Mouse (Mus musculus) testis, postnatal 10 days (tissue): ENCODE measurements around the gene Vwf.

Source experiments
- DNase-seq: peaks from one replicate; pipeline ENCODE4 v3.0.0; 2021; ENCODE audit warnings: low spot score

Gene Vwf

DNA sequence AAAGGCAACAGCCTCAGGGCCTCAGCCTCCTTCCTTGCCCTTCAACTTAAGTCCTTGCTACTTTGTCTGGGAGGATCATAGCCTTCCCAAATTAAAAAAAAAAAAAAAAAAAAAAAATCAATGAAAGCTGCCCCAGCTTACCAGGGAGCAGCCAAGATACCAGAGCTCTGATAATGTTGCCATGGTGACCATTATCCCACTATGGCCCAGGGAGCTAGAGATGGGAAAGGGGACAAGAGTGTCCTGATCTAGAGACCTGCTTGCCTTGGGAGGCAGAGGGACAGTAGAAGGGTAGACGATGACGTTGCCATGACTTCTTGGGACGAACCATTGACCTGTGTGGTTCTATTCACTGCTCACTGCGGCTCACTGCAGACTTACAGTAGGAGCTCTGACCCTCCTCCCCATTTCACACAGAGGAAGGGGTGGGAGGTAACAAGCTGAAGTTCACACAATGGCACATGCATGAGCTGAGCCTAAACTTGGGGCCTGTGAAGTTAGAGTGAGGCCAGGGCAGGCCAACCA lies 39.5 kb downstream of the Vwf start:
- no peak for DNase-seq

- no peak for DNase-seq
Observed at GRCm38 (mm10) chr6:125588241-125588640, 41.7 kb downstream of the Vwf start.

GRCm38 (mm10) chr6:125589075-125589474 lies 42.5 kb downstream of the Vwf start:
- no peak for DNase-seq

DNA sequence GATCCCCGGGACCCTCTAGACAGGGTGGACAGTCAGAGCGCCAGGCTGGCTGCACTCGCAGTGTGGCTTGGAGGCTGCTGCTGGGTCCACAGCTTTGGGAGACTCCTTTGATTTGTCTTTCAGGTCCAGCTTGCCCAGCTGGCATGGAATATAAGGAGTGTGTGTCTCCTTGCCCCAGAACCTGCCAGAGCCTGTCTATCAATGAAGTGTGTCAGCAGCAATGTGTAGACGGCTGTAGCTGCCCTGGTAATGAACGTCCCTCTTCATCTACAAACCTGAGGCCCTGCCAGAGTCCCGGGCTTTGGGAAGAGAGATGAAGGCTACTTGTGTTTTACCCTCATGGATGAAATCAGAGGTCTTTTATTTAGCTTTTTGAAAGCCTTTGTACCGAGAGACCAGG lies 43.5 kb downstream of the Vwf start:
- no peak for DNase-seq

- no peak for DNase-seq
Observed at GRCm38 (mm10) chr6:125590471-125590870, 43.9 kb downstream of the Vwf start.

- no peak for DNase-seq
Observed at GRCm38 (mm10) chr6:125591652-125592385, 45.2 kb downstream of the Vwf start.

- no peak for DNase-seq
Observed at GRCm38 (mm10) chr6:125592536-125592935, 46.0 kb downstream of the Vwf start.

DNA sequence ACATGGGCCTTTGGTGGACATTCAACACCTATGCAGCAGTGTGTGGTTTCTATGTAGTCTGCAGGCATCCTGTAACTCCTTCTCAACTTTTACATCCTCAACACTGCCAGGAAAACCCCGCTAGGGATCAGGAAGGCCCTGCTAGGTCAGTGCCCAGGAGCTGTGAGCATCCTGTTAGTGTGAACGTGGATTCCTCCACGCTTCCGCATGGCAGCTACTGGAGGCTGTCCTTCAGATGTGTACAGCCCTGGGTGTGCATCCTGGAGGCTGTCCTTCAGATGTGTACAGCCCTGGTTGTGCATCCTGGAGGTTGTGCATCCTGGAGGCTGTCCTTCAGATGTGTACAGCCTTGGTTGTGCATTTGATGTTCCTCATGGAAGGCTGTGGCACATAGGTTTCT lies 47.7 kb downstream of the Vwf start:
- no peak for DNase-seq

GRCm38 (mm10) chr6:125594825-125595224 lies 48.3 kb downstream of the Vwf start:
- DNase-seq: no peak

DNA sequence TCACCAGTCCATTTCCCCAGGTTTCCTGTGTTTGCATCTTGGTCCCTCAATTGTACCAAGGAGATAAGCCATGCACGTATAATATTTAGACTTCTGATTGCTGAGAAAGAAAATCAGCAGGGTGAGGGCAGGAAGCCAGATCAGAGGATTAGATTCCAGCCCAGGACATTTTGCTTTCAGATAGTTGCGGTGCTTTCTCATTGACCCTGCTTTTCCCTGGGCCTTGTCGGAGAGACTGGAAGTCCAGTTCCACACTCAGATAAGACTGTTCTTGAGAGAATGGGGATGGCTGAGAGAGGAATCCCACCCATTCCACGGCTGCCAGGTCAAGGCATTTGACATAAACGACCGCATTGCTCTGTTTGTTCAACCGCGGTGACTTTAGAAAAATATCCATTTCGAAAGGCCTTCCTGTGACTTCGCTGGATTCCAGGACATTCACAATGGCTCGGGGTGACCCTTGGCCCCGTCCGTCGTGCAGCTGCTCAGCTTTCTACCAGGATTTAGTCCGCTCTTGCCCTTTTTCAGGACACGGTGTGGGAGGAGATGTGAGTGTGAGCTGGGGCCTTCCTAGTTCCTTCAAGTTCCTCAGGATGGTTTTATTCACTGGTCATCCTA lies 50.2 kb downstream of the Vwf start:
- no peak for DNase-seq

DNA sequence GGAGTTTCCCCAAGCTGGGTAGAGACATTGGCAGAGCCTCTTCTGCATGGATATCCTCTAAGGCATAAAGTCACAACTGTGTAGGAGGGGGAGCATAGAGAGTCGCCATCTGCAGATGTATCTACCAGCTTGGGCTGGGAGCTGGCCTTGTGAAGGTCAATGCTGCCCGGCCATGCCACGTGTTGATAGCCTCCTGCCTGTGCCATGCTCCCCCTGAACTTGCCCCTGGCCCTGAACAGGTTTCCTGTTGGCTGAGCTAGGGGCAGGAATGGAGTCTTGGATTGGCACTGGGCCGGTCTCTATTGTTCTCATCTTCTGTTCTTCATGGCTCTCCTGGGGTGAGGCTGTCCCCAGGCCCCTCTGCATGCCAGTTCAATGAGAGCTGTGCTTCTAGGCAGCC lies 51.1 kb downstream of the Vwf start:
- no peak for DNase-seq

GRCm38 (mm10) chr6:125600036-125600558 lies 53.5 kb downstream of the Vwf start:
- peak; percentile 79 for DNase-seq

DNA sequence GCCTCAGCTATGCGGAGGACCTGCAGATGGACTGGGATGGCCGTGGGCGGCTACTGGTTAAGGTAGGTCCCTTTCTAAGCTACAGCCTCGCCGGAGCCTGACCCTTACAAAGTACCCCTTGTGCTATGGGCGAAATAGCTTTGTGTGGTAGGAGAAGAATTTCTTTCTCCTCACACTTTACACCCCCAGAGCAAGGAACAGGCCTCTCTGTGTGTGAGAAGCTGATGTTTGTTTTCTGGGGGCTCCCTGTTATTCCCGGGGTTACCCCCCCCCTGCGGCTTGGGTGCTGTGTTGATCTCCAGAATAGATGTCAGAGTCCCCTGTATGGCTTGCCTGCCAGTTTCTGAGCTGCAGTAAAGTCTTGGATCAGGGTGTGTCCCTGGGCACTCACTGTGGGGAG lies 54.1 kb downstream of the Vwf start:
- DNase-seq: no peak

DNA sequence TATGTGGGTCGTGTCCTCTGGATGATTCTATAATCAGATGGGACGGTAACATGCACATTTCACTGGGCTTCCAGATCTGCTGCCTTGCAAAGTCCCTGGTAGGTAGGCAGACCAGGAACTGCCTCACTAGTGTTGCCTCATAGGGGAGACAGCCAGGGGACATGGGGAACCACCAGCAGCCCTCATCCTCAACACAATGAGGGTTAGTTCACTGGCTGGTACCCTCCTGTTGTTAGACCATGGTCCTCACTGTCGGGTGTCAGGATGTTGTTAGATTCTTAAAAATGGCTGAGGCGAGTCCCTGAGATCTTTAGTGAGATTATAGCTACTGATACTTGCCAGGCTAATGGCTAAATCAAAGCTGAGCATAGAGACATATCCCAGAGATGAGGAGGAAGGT lies 54.6 kb downstream of the Vwf start:
- no peak for DNase-seq

DNA sequence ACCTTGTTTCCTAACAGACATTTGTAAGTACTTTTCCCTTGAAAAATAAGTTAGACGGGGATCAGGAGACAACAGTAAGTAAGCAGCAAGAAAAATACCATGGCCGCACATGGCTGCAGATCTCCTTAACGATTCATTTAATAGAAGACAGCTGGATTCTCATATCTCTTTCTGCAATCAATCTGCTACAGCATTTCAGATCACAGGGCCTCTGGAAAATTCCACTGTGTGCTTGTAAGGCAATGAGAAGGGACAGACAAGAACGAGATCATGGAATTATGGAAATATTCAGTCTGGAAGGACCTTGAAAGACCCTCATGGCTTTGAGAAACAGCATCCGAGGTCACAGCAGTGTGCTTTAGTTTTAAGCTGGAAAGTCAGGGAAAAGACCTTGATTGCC lies 55.2 kb downstream of the Vwf start:
- DNase-seq: no peak

- no peak for DNase-seq
Observed at GRCm38 (mm10) chr6:125602354-125602753, 55.8 kb downstream of the Vwf start.

DNA sequence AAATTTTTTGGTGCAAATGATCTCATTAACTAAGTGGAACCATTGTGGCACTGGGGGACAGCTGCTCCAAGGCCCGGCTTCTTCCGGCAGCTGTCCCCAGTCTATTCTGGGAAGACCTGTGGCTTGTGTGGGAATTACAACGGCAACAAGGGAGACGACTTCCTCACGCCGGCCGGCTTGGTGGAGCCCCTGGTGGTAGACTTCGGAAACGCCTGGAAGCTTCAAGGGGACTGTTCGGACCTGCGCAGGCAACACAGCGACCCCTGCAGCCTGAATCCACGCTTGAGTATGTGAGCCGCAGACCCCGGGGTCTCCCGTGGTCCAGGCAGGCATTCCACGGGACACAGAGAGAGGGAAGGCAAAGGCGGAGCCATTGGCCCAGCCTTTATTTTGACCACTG lies 56.7 kb downstream of the Vwf start:
- peak; percentile 95 for DNase-seq

- no peak for DNase-seq
Observed at GRCm38 (mm10) chr6:125603678-125604462, 57.3 kb downstream of the Vwf start.

DNA sequence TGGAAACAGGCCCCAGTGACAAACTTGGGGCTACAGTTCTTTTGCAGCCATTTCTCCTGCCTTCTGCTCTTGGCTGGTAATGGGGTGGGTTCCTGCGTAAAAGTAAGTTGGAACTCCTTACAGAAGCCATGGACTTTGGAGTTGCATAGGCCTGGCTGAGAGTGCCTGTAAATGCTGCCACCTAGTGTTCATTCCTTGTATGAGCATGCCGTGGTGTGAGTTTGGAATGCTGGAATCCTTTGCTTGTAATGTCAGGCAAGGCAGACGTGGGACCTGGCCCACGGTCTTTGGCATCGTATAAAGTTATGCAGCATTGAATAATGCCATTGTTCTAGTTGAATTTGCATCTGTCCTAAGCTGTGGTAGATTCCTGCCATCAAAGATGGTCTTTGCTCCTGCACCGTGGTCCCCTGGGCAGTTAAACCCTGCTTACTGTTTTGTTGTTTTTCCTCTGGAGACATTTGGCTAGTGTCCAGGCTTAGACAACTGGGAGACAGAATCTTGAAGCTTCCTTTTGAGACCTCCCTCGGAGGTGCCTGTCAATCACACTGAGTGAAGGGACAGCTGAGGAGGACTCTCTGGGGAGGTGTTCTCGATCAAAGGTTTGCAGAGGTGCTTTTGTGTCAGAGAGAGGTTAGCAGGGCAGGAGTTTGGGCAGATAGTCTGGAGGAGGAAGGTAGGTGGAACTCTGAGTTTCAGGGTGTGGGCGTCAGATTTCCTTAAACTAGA lies 58.1 kb downstream of the Vwf start:
- peak; percentile 74 for DNase-seq

- DNase-seq: no peak
Observed at GRCm38 (mm10) chr6:125609025-125609424, 62.5 kb downstream of the Vwf start.

GRCm38 (mm10) chr6:125617855-125618254 lies 71.3 kb downstream of the Vwf start:
- DNase-seq: no peak

GRCm38 (mm10) chr6:125620764-125621163 lies 74.2 kb downstream of the Vwf start:
- DNase-seq: no peak
